Mouse (Mus musculus): Measurements from ENCODE around the gene Gm26558.

- TF ChIP-seq CTCF (IDR thresholded peaks at IDR 0.05; ENCODE audit: low read depth, low read length), result no peak
- TF ChIP-seq POLR2A (IDR thresholded peaks at IDR 0.05; ENCODE audit: borderline replicate concordance, low read depth, low read length), result no peak
Measured at GRCm38 (mm10) chr2:70634028-70634690, 27.7 kb downstream of the Gm26558 start.

Measured in bone marrow macrophage, adult 2 months (primary cell).